Mouse (Mus musculus) kidney, embryonic 14.5 days (tissue): ENCODE results near the gene Madcam1. TPM values are rescaled to one million over a fixed set of nuclear protein-coding genes. Genes with fewer than 3 reads are reported as not detected.

Experiments used
- ATAC-seq: fragments of 200-750 bp; cut with Nextera tagmentation; 2 replicates; pipeline ENCODE4 v1.8.0; 2017; ENCODE audit warnings: moderate number of reproducible peaks, mild to moderate bottlenecking, moderate TSS enrichment, moderate library complexity; ENCODE audit not compliant: low FRiP score, low TSS enrichment
- H3K27ac ChIP-seq: fragments of 300-500 bp; sonication (generic); 2 replicates; pipeline ENCODE4 v1.5.1; 2014; ENCODE audit warnings: low read depth, mild to moderate bottlenecking, low read length, moderate library complexity, mixed read lengths
- H3K27me3 ChIP-seq: fragments of 300-500 bp; sonication (generic); 2 replicates; pipeline ENCODE4 v1.6.1; 2014; ENCODE audit warnings: mild to moderate bottlenecking, low read length; ENCODE audit not compliant: control insufficient read depth, insufficient read depth
- H3K36me3 ChIP-seq: fragments of 300-500 bp; sonication (generic); 2 replicates; pipeline ENCODE4 v1.6.1; 2014; ENCODE audit warnings: low read length, mixed read lengths; ENCODE audit not compliant: control insufficient read depth, insufficient read depth
- H3K4me1 ChIP-seq: fragments of 300-500 bp; sonication (generic); 2 replicates; pipeline ENCODE4 v1.6.1; 2014; ENCODE audit warnings: low read length, mixed read lengths; ENCODE audit not compliant: control insufficient read depth, insufficient read depth
- H3K4me2 ChIP-seq: fragments of 300-500 bp; sonication (generic); replicated peaks from 2 replicates; pipeline ENCODE4 v1.6.1; 2014; ENCODE audit warnings: low read depth, mild to moderate bottlenecking, low read length
- H3K4me3 ChIP-seq: fragments of 300-500 bp; sonication (generic); 2 replicates; pipeline ENCODE4 v1.5.1; 2014; ENCODE audit warnings: mild to moderate bottlenecking, low read length
- H3K9ac ChIP-seq: fragments of 300-500 bp; sonication (generic); 2 replicates; pipeline ENCODE4 v1.6.1; 2014; ENCODE audit warnings: low read depth, mild to moderate bottlenecking, low read length, moderate library complexity
- H3K9me3 ChIP-seq: fragments of 300-500 bp; sonication (generic); 2 replicates; pipeline ENCODE4 v1.6.1; 2016; ENCODE audit warnings: low read length; ENCODE audit not compliant: control insufficient read depth
- WGBS: fragments of 180-500 bp; shearing (Covaris S2); extraction: QIAGEN DNeasy Blood & Tissue Kit; methylation state at CpG from one replicate; pipeline ENCODE4 v1.1.7; 2014; 5-methylcytosine and 5-hydroxymethylcytosine counted together
- polyA plus RNA-seq: library from polyadenylated mRNA; unstranded; fragments of >200 nt; fragmentation: Nextera tagmentation; extraction: Ambion mirVana; gene quantifications from 2 replicates; pipeline ENCODE4 v1.2.1, GENCODE M21; 2014

Gene Madcam1
- polyA plus RNA-seq, 1 experiment from 2014 or later, result 2.6 TPM

DNA sequence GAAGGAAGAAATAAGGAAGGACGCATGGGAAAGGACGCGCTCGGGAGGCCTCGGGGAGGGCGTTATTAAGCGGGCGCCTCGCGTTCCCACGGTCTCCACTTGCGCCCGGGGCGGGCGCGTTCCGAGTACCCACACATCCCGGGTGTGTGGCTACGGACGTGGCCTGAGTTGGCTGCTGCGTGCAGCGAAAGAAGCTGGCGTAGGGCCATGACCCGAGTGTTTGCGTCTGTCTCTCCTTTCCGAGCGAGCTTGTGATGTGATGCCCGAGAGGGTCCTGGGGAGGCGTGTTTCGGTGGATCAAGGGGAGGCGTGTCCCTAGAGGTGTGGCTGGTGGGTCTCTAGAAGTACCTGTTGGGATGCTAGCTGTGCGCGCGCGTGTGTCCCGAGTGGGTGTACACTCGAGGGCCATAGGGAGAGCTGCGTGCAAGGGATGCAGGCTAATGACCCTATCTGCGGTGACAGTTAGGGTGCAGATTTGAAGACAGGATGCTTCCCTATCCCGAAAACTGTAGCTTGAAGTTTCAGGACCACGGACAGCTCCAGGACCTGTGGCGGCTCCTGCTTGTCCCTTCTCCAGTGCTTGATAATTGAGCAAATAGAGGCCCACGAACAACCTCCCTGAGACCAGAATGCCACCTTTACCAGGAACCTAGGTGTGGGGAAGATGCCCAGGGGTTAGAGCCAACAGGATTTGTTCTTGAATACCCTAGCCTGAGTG, 53.4 kb downstream of the Madcam1 start:
- WGBS, result 3% methylated on average over 43 of the region's 43 CpGs
- ATAC-seq, result no peak
- H3K27me3 ChIP-seq, result peaks cover 35% of the 10 kb centered on the region

More for the DNA sequence above, 53.4 kb downstream of the Madcam1 start:
- peaks cover 12% of the 10 kb centered on the region; the same call in 1 of the 2 replicates for H3K4me1 ChIP-seq
- peak overlapping the region; percentile 90 for H3K4me2 ChIP-seq
- no peaks in the 10 kb centered on the region for H3K9me3 ChIP-seq
- peak overlapping the region; percentile 54 for H3K4me3 ChIP-seq
- H3K27ac ChIP-seq, result no peak overlapping the region
- H3K36me3 ChIP-seq, result no peaks in the 10 kb centered on the region
- H3K9ac ChIP-seq, result no peak overlapping the region

Other genes starting within 250 kb of the Madcam1 start
- gene Vmn2r83, start 195.8 kb upstream of the Madcam1 start, polyA plus RNA-seq, result not detected in 2 replicates
- gene Plpp2, start 130.8 kb upstream of the Madcam1 start, polyA plus RNA-seq, result 34.9 and 43.3 TPM in 2 replicates
- 44.2 and 47.4 TPM in 2 replicates for gene Mier2, start 109.4 kb upstream of the Madcam1 start, polyA plus RNA-seq
- not detected in 2 replicates for gene Theg, start 77.2 kb upstream of the Madcam1 start, polyA plus RNA-seq
- not detected in 2 replicates for gene C2cd4c, start 50.5 kb upstream of the Madcam1 start, polyA plus RNA-seq
- gene Shc2, start 26.6 kb upstream of the Madcam1 start, polyA plus RNA-seq, result 6.9 and 8.5 TPM in 2 replicates
- not detected in 2 replicates for gene Odf3l2, start 18.8 kb upstream of the Madcam1 start, polyA plus RNA-seq
- gene Tpgs1, start 4.8 kb downstream of the Madcam1 start, polyA plus RNA-seq, result 85.7 and 90.9 TPM in 2 replicates
- 105 and 108 TPM in 2 replicates for gene Cdc34, start 17.6 kb downstream of the Madcam1 start, polyA plus RNA-seq
- 0.54 and 0.61 TPM in 2 replicates for gene Gzmm, start 24.5 kb downstream of the Madcam1 start, polyA plus RNA-seq
- gene Bsg, start 39.9 kb downstream of the Madcam1 start, polyA plus RNA-seq, result 847 and 943 TPM in 2 replicates
- 0.11 and 0.14 TPM in 2 replicates for gene Hcn2, start 52.1 kb downstream of the Madcam1 start, polyA plus RNA-seq
- 33.2 and 38.9 TPM in 2 replicates for gene Polrmt, start 82.0 kb downstream of the Madcam1 start, polyA plus RNA-seq
- 0.11 and 0.61 TPM in 2 replicates for gene Fgf22, start 90.5 kb downstream of the Madcam1 start, polyA plus RNA-seq
- 95.9 and 104 TPM in 2 replicates for gene Rnf126, start 102.4 kb downstream of the Madcam1 start, polyA plus RNA-seq
- 4.9 and 8.2 TPM in 2 replicates for gene Fstl3, start 112.7 kb downstream of the Madcam1 start, polyA plus RNA-seq
- gene Prss57, start 126.4 kb downstream of the Madcam1 start, polyA plus RNA-seq, result not detected in 2 replicates
- gene Palm, start 129.0 kb downstream of the Madcam1 start, polyA plus RNA-seq, result 101 and 136 TPM in 2 replicates
- gene Misp, start 156.4 kb downstream of the Madcam1 start, polyA plus RNA-seq, result 4.1 and 9.0 TPM in 2 replicates
- 279 and 333 TPM in 2 replicates for gene Ptbp1, start 189.9 kb downstream of the Madcam1 start, polyA plus RNA-seq
- gene Prtn3, start 209.9 kb downstream of the Madcam1 start, polyA plus RNA-seq, result 9.6 and 11.1 TPM in 2 replicates
- gene Plppr3, start 210.1 kb downstream of the Madcam1 start, polyA plus RNA-seq, result 58.8 and 59.7 TPM in 2 replicates
- not detected in 2 replicates for gene Elane, start 221.7 kb downstream of the Madcam1 start, polyA plus RNA-seq
- gene Cfd, start 226.3 kb downstream of the Madcam1 start, polyA plus RNA-seq, result not detected in 2 replicates
- gene Med16, start 244.4 kb downstream of the Madcam1 start, polyA plus RNA-seq, result 48.0 and 61.2 TPM in 2 replicates
- 4.6 and 10.8 TPM in 2 replicates for gene Gm26602, start 246.3 kb downstream of the Madcam1 start, polyA plus RNA-seq